ENCODE assay signal across 8 mouse cellular contexts in the genomic region with DNA sequence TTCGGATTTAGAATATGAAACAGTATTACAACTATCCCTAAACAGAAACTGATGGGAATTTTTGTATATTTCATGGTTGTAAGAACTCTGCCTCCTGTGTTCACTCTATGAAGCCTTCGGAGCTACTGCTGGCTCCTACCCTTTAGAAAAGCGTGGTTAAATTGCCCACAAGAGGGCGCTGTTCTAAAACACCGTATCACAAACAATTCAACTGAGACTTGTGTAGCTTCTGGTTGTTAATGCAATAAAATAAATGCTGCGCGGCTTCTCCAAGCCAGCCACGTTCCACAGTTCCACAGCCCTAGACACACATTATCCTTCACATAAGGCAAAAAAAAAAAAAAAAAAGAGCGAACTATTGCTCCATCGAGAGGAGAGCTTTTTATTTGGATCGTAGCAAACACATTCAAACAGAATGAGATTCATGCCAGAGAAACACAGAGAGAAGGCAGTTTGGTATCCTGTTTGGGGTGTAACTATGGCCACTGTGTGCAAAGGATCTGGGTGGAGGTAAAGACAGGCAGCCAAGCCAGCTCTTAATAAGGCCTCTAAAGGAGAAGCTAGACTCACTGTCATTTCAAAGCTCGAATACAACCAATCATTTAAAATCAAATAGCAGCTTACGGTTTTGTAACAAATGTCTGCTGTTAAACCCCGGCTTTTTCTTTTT. TPM values are rescaled to one million over a fixed set of nuclear protein-coding genes. Genes with fewer than 3 reads are reported as not detected.
DNase-seq lines count a peak whose midpoint lies in the region; ATAC-seq and TF ChIP-seq lines count a peak whose summit lies in the region.

No protein-coding gene starts in this region.

- no peaks in the 10 kb centered on the region; a peak in 1 of 4 replicates for H3K27me3 ChIP-seq in MEL (ENCODE audit: control insufficient read depth in 1 of 2, insufficient read depth in 2 of 2, low read length in 2 of 2)
- H3K27me3 ChIP-seq in forebrain, embryonic 13.5 days = no peaks in the 10 kb centered on the region
- H3K27me3 ChIP-seq in liver, embryonic 16.5 days (ENCODE audit: control insufficient read depth, insufficient read depth, low read depth, low read length) = no peaks in the 10 kb centered on the region
- no peaks in the 10 kb centered on the region for H3K27me3 ChIP-seq in neural tube, embryonic 13.5 days
- no peaks in the 10 kb centered on the region for H3K27me3 ChIP-seq in thymus, adult 2 months (ENCODE audit: control insufficient read depth, insufficient read depth, low read length)

- no peak for TF ChIP-seq EP300 in MEL (IDR thresholded peaks at IDR 0.05; ENCODE audit: low read depth in 1 of 2, low read length in 2 of 2)

- peaks cover 0 to 2% of the 10 kb centered on the region in 2 experiments; a peak in 3 of 4 replicates for H3K4me1 ChIP-seq in MEL (ENCODE audit: control insufficient read depth in 1 of 2, insufficient read depth in 2 of 2, low read length in 2 of 2)
- H3K4me1 ChIP-seq in forebrain, embryonic 13.5 days = no peaks in the 10 kb centered on the region
- H3K4me1 ChIP-seq in liver, embryonic 16.5 days (ENCODE audit: control insufficient read depth, low read depth, low read length) = no peaks in the 10 kb centered on the region
- H3K4me1 ChIP-seq in neural tube, embryonic 13.5 days (replicated peaks) = no peaks in the 10 kb centered on the region
- H3K4me1 ChIP-seq in thymus, adult 2 months (replicated peaks; ENCODE audit: control insufficient read depth, insufficient read depth, low read length) = no peaks in the 10 kb centered on the region

- no peak overlapping the region for H3K27ac ChIP-seq in MEL (ENCODE audit: control insufficient read depth, low read depth, low read length)
- H3K27ac ChIP-seq in forebrain, embryonic 13.5 days = no peak overlapping the region
- H3K27ac ChIP-seq in liver, embryonic 16.5 days (ENCODE audit: low read length) = no peak overlapping the region
- no peak overlapping the region for H3K27ac ChIP-seq in neural tube, embryonic 13.5 days (replicated peaks)
- H3K27ac ChIP-seq in thymus, adult 2 months (ENCODE audit: control insufficient read depth, insufficient read depth, low read length) = no peak overlapping the region

- WGBS in forebrain, embryonic 13.5 days = 32% methylated on average over 14 of the region's 14 CpGs
- 27% methylated on average over 14 of the region's 14 CpGs for WGBS in liver, embryonic 16.5 days (ENCODE audit: insufficient replicate concordance)
- WGBS in neural tube, embryonic 13.5 days = 33% methylated on average over 14 of the region's 14 CpGs
- WGBS in thymus, adult 2 months = 27% methylated on average over 14 of the region's 14 CpGs

- ATAC-seq in forebrain, embryonic 13.5 days = peak; percentile 84
- ATAC-seq in liver, embryonic 16.5 days (ENCODE audit: low read depth) = peak; percentile 16; the same call in 1 of the 2 replicates
- peak; percentile 93 for ATAC-seq in neural tube, embryonic 13.5 days (ENCODE audit: low read depth)

- peak overlapping the region; percentile 20 to 43 for H3K4me3 ChIP-seq in MEL (ENCODE audit: control insufficient read depth in 1 of 2, insufficient read depth in 1 of 2, low read depth in 2 of 2, low read length in 2 of 2)
- H3K4me3 ChIP-seq in forebrain, embryonic 13.5 days = peak overlapping the region; percentile 24
- H3K4me3 ChIP-seq in liver, embryonic 16.5 days (ENCODE audit: low read depth, low read length) = peak overlapping the region; percentile 31; the same call in 1 of the 2 replicates
- H3K4me3 ChIP-seq in neural tube, embryonic 13.5 days = peak overlapping the region; percentile 28
- H3K4me3 ChIP-seq in thymus, adult 2 months (ENCODE audit: control insufficient read depth, insufficient read depth, low read length) = no peak overlapping the region

- H3K79me2 ChIP-seq in MEL (ENCODE audit: control insufficient read depth, insufficient read depth, low read length, poor library complexity) = no peaks in the 10 kb centered on the region

- DNase-seq in MEL (ENCODE audit: low read depth, low spot score) = peak; percentile 89
- peak; percentile 70 for DNase-seq in c-Kit-positive CD71-negative TER-119-negative erythroid progenitor cells, embryonic 14.5 days (ENCODE audit: low read depth)
- DNase-seq in heart, postnatal 4 days = peak; percentile 80
- DNase-seq in layer of hippocampus, adult 11-12 months (ENCODE audit: low spot score) = peak; percentile 90
- DNase-seq in thymus, adult 2 months = peak; percentile 47

- peak; percentile 52 for TF ChIP-seq RAD21 in MEL (IDR thresholded peaks at IDR 0.05; ENCODE audit: low read depth, low read length)

- H3K36me3 ChIP-seq in MEL (ENCODE audit: control insufficient read depth in 1 of 2, insufficient read depth in 2 of 2, low read length in 2 of 2) = peaks cover 0 to 2% of the 10 kb centered on the region in 2 experiments; a peak in 1 of 4 replicates
- no peaks in the 10 kb centered on the region for H3K36me3 ChIP-seq in forebrain, embryonic 13.5 days (ENCODE audit: poor library complexity, severe bottlenecking)
- H3K36me3 ChIP-seq in liver, embryonic 16.5 days (ENCODE audit: control insufficient read depth, insufficient read depth) = no peaks in the 10 kb centered on the region
- H3K36me3 ChIP-seq in neural tube, embryonic 13.5 days = no peaks in the 10 kb centered on the region
- H3K36me3 ChIP-seq in thymus, adult 2 months (ENCODE audit: control insufficient read depth, insufficient read depth, low read length) = no peaks in the 10 kb centered on the region

- peak; percentile 53 to 79 (median 63) for TF ChIP-seq CTCF in MEL (IDR thresholded peaks at IDR 0.05 in 2 of 3, conservative IDR thresholded peaks at IDR 0.05 in 1 of 3; ENCODE audit: control insufficient read depth in 1 of 3, insufficient read depth in 1 of 3, low read depth in 2 of 3, low read length in 3 of 3, poor library complexity in 1 of 3, severe bottlenecking in 1 of 3)
- no peak for TF ChIP-seq CTCF in thymus, adult 2 months (IDR thresholded peaks at IDR 0.05; ENCODE audit: borderline replicate concordance, control insufficient read depth, extremely low read depth, insufficient read depth, low read length, poor library complexity)

- no peak for TF ChIP-seq POLR2A in MEL (IDR thresholded peaks at IDR 0.05; ENCODE audit: control insufficient read depth in 1 of 2, insufficient read depth in 1 of 2, low read depth in 1 of 2, low read length in 2 of 2, poor library complexity in 1 of 2)
- no peak for TF ChIP-seq POLR2A in thymus, adult 2 months (IDR thresholded peaks at IDR 0.05; ENCODE audit: control insufficient read depth, extremely low read depth, insufficient read depth, low read length, poor library complexity)

- H3K4me2 ChIP-seq in forebrain, embryonic 13.5 days = peak overlapping the region; percentile 49
- H3K4me2 ChIP-seq in liver, embryonic 16.5 days (ENCODE audit: low read depth, low read length) = peak overlapping the region; percentile 43
- H3K4me2 ChIP-seq in neural tube, embryonic 13.5 days = peak overlapping the region; percentile 53

- H3K9ac ChIP-seq in MEL (ENCODE audit: control insufficient read depth, low read depth, low read length, poor library complexity, severe bottlenecking) = peak overlapping the region; percentile 38
- no peak overlapping the region for H3K9ac ChIP-seq in forebrain, embryonic 13.5 days
- no peak overlapping the region; the same call in 1 of the 2 replicates for H3K9ac ChIP-seq in liver, embryonic 16.5 days (ENCODE audit: low read depth, low read length)
- peak overlapping the region; percentile 52; the same call in 1 of the 2 replicates for H3K9ac ChIP-seq in neural tube, embryonic 13.5 days

- no peaks in the 10 kb centered on the region for H3K9me3 ChIP-seq in MEL (replicated peaks; ENCODE audit: insufficient read depth, low read length)
- no peaks in the 10 kb centered on the region for H3K9me3 ChIP-seq in forebrain, embryonic 13.5 days (replicated peaks)
- H3K9me3 ChIP-seq in liver, embryonic 16.5 days (replicated peaks; ENCODE audit: control insufficient read depth, low read length) = no peaks in the 10 kb centered on the region
- H3K9me3 ChIP-seq in neural tube, embryonic 13.5 days = no peaks in the 10 kb centered on the region

TF ChIP-seq in MEL, 35 proteins besides CTCF, POLR2A, EP300 and RAD21 (continues in another document):
- no peak for TF ChIP-seq POLR2AphosphoS5 (IDR thresholded peaks at IDR 0.05; ENCODE audit: borderline replicate concordance, low read depth, low read length)
- TF ChIP-seq ZC3H11A (IDR thresholded peaks at IDR 0.05; ENCODE audit: low read depth, low read length) = peak; percentile 48
- peak; percentile 60; the same call in 1 of the 2 replicates for TF ChIP-seq MYC (IDR thresholded peaks at IDR 0.05; ENCODE audit: low read depth, low read length)
- TF ChIP-seq SMC3 (IDR thresholded peaks at IDR 0.05; ENCODE audit: low read depth, low read length) = peak; percentile 78
- TF ChIP-seq ZNF384 (IDR thresholded peaks at IDR 0.05; ENCODE audit: low read depth, low read length) = peak; percentile 36; the same call in 1 of the 2 replicates
- no peak for TF ChIP-seq ZKSCAN1 (IDR thresholded peaks at IDR 0.05; ENCODE audit: low read depth, low read length)
- TF ChIP-seq MEF2A (IDR thresholded peaks at IDR 0.05; ENCODE audit: extremely low read depth, insufficient replicate concordance, low read depth, low read length, poor library complexity, severe bottlenecking) = no peak
- no peak for TF ChIP-seq POLR2AphosphoS2 (IDR thresholded peaks at IDR 0.05; ENCODE audit: low read length)
- TF ChIP-seq TBP (IDR thresholded peaks at IDR 0.05; ENCODE audit: low read depth, low read length) = no peak
- TF ChIP-seq SIN3A (IDR thresholded peaks at IDR 0.05; ENCODE audit: low read length) = no peak

RNA-seq across cellular contexts. Expression of gene Commd2, which starts 15.7 kb away (rescaled TPM):
- total RNA-seq in MEL (2012; rRNA removed) = 46.6 and 47.7 TPM in 2 replicates
- polyA plus RNA-seq in MEL (2012; ENCODE audit: insufficient read depth in 1 of 2, insufficient read length in 2 of 2, low read depth in 1 of 2, low replicate concordance in 2 of 2, missing spikeins in 1 of 2) = 10 to 100 TPM in 1 of 2 experiments, not detected in 1; 61.6 TPM
- 79.8 and 96.3 TPM in 2 replicates for polyA plus RNA-seq in forebrain, embryonic 13.5 days (2015; fragmentation: Nextera tagmentation; extraction: Ambion mirVana)
- 10 to 100 TPM; 22.3 to 24.0 TPM for total RNA-seq in heart, postnatal 4 days (2021)
- 22.0 and 25.6 TPM in 2 replicates for polyA plus RNA-seq in liver, embryonic 16.5 days (2015; fragmentation: Nextera tagmentation; extraction: Ambion mirVana)
- 84.7 and 87.0 TPM in 2 replicates for polyA plus RNA-seq in neural tube, embryonic 13.5 days (2015; fragmentation: Nextera tagmentation; extraction: Ambion mirVana)
- 23.6 and 31.8 TPM in 2 replicates for polyA plus RNA-seq in thymus, adult 2 months (2012; rRNA removed)

RNA-seq across cellular contexts. Expression of gene Ankub1, which starts 25.4 kb away (rescaled TPM):
- total RNA-seq in MEL (2012; rRNA removed) = not detected in 2 replicates
- polyA plus RNA-seq in MEL (2012; ENCODE audit: insufficient read depth in 1 of 2, insufficient read length in 2 of 2, low read depth in 1 of 2, low replicate concordance in 2 of 2, missing spikeins in 1 of 2) = not detected
- 0.08 TPM in 1 of 2 replicates, not detected in the other for polyA plus RNA-seq in forebrain, embryonic 13.5 days (2015; fragmentation: Nextera tagmentation; extraction: Ambion mirVana)
- total RNA-seq in heart, postnatal 4 days (2021) = not detected
- not detected in 2 replicates for polyA plus RNA-seq in liver, embryonic 16.5 days (2015; fragmentation: Nextera tagmentation; extraction: Ambion mirVana)
- 0.07 TPM in 1 of 2 replicates, not detected in the other for polyA plus RNA-seq in neural tube, embryonic 13.5 days (2015; fragmentation: Nextera tagmentation; extraction: Ambion mirVana)
- 0.05 TPM in 1 of 2 replicates, not detected in the other for polyA plus RNA-seq in thymus, adult 2 months (2012; rRNA removed)

Comparison
In these comparisons a context has a peak if more than half of its experiments do, and no peak if none do; other contexts are left out.
1. H3K9ac ChIP-seq: peak in MEL (single experiment) and neural tube, embryonic 13.5 days (single experiment); none in forebrain, embryonic 13.5 days (single experiment) and liver, embryonic 16.5 days (single experiment).
2. ATAC-seq: peak in every context shown above with its lines; median percentile 93 in neural tube, embryonic 13.5 days; 84 in forebrain, embryonic 13.5 days; 16 in liver, embryonic 16.5 days.
3. Peak in every context shown above with its lines, with median percentiles within 50 percentile points of each other: DNase-seq and H3K4me2 ChIP-seq.